Mouse (Mus musculus) CH12.LX (cell line): ENCODE measurements at regions not wholly inside any gene's neighbourhood (a gene's known extent, or its start where the extent isn't known, plus 50 kb on each side); places are given as distances from the start of the nearest gene placed in this dataset.

Source experiments
- BHLHE40 ChIP-seq: IDR thresholded peaks from 2 replicates; pipeline ENCODE4 v1.6.1; 2011; ENCODE audit warnings: mild to moderate bottlenecking, low read depth, low read length, improper control_type of control experiment
- CTCF ChIP-seq, 2 experiments: IDR thresholded peaks in 1 of 2; conservative IDR thresholded peaks in 1 of 2; 2 replicates each; pipeline ENCODE4 v1.5.1; 2011 to 2012; ENCODE audit warnings: low read depth in 2 of 2, low read length in 2 of 2, improper control_type of control experiment in 1 of 2, inconsistent platforms in 1 of 2, mild to moderate bottlenecking in 1 of 2, moderate library complexity in 1 of 2
- MYC ChIP-seq: IDR thresholded peaks from 2 replicates; pipeline ENCODE4 v1.6.1; 2011; ENCODE audit warnings: low read depth, mild to moderate bottlenecking, improper control_type of control experiment, low read length
- POLR2A ChIP-seq: IDR thresholded peaks from 2 replicates; pipeline ENCODE4 v1.6.1; 2011; ENCODE audit warnings: low read depth, mild to moderate bottlenecking, improper control_type of control experiment, low read length
- TBP ChIP-seq: conservative IDR thresholded peaks from 2 replicates; pipeline ENCODE4 v1.6.1; 2011; ENCODE audit warnings: low read depth, low read length, improper control_type of control experiment
- USF1 ChIP-seq: IDR thresholded peaks from 2 replicates; pipeline ENCODE4 v1.6.1; 2014; ENCODE audit warnings: low read depth, mild to moderate bottlenecking, inconsistent platforms, low read length, improper control_type of control experiment
- ZKSCAN1 ChIP-seq: IDR thresholded peaks from 2 replicates; pipeline ENCODE4 v1.6.1; 2012; ENCODE audit warnings: low read depth, inconsistent platforms, low read length, improper control_type of control experiment, borderline replicate concordance

GRCm38 (mm10) chr13:107533323-107533722 is 510.9 kb upstream of the Smim15 start:
- no peak for TF ChIP-seq MYC
- TF ChIP-seq POLR2A: no peak
- TF ChIP-seq USF1: no peak
- TF ChIP-seq CTCF (conservative IDR thresholded peaks at IDR 0.05 in 1 of 2, IDR thresholded peaks at IDR 0.05 in 1 of 2; ENCODE audit: low read depth in 2 of 2, low read length in 2 of 2): no peak
- no peak for TF ChIP-seq TBP
- TF ChIP-seq BHLHE40: no peak
- no peak for TF ChIP-seq ZKSCAN1
